Mouse (Mus musculus) hindbrain, embryonic 11.5 days (tissue): ENCODE data around the gene Ednrb. TPM values are rescaled to one million over a fixed set of nuclear protein-coding genes. Genes with fewer than 3 reads are reported as not detected.

Experiments used
- polyA plus RNA-seq: library from polyadenylated mRNA; unstranded; fragments of >200 nt; fragmentation: Nextera tagmentation; extraction: Ambion mirVana; gene quantifications from 2 replicates; pipeline ENCODE4 v1.2.1, GENCODE M21; 2014

Gene Ednrb
- polyA plus RNA-seq, 1 experiment from 2014 or later, result 149 TPM

Other genes starting within 250 kb of the Ednrb start
- 13.3 and 14.9 TPM in 2 replicates for gene Slain1, start 194.2 kb downstream of the Ednrb start, polyA plus RNA-seq